Mouse (Mus musculus) forebrain, embryonic 16.5 days (tissue): ENCODE measurements around the gene H2al2a. TPM values are rescaled to one million over a fixed set of nuclear protein-coding genes. Genes with fewer than 3 reads are reported as not detected.

ENCODE experiments used
- ATAC-seq: fragments of 200-750 bp; cut with Nextera tagmentation; 2 replicates; pipeline ENCODE4 v1.8.0; 2017; ENCODE audit warnings: mild to moderate bottlenecking, moderate library complexity
- H3K27ac ChIP-seq: fragments of 300-500 bp; sonication (generic); 2 replicates; pipeline ENCODE4 v1.5.1; 2014; ENCODE audit warnings: low read length, control low read depth
- H3K27me3 ChIP-seq: fragments of 300-500 bp; sonication (generic); replicated peaks from 2 replicates; pipeline ENCODE4 v1.6.1; 2014; ENCODE audit warnings: low read length; ENCODE audit not compliant: control insufficient read depth, insufficient read depth
- H3K36me3 ChIP-seq: fragments of 300-500 bp; sonication (generic); 2 replicates; pipeline ENCODE4 v1.6.1; 2014; ENCODE audit not compliant: control insufficient read depth, insufficient read depth
- H3K4me1 ChIP-seq: fragments of 300-500 bp; sonication (generic); replicated peaks from 2 replicates; pipeline ENCODE4 v1.6.1; 2014; ENCODE audit warnings: low read length; ENCODE audit not compliant: control insufficient read depth, insufficient read depth
- H3K4me2 ChIP-seq: fragments of 300-500 bp; sonication (generic); 2 replicates; pipeline ENCODE4 v1.6.1; 2014; ENCODE audit warnings: mild to moderate bottlenecking, low read length, control low read depth
- H3K4me3 ChIP-seq: fragments of 300-500 bp; sonication (generic); replicated peaks from 2 replicates; pipeline ENCODE4 v1.5.1; 2014; ENCODE audit warnings: mild to moderate bottlenecking, low read length, control low read depth
- H3K9ac ChIP-seq: fragments of 300-500 bp; sonication (generic); replicated peaks from 2 replicates; pipeline ENCODE4 v1.6.1; 2014; ENCODE audit warnings: low read depth, low read length, control low read depth
- H3K9me3 ChIP-seq: fragments of 300-500 bp; sonication (generic); 2 replicates; pipeline ENCODE4 v1.6.1; 2016; ENCODE audit warnings: low read length; ENCODE audit not compliant: control insufficient read depth
- WGBS: fragments of 180-500 bp; shearing (Covaris S2); extraction: QIAGEN DNeasy Blood & Tissue Kit; methylation state at CpG from one replicate; pipeline ENCODE4 v1.1.7; 2014; 5-methylcytosine and 5-hydroxymethylcytosine counted together
- polyA plus RNA-seq: library from polyadenylated mRNA; unstranded; fragments of >200 nt; fragmentation: Nextera tagmentation; extraction: Ambion mirVana; gene quantifications from 2 replicates; pipeline ENCODE4 v1.2.1, GENCODE M21; 2015

The H2al2a gene
- polyA plus RNA-seq, 1 experiment from 2014 or later = not detected

GRCm38 (mm10) chr2:18038141-18038752 is 41.5 kb upstream of the H2al2a start:
- no peaks in the 10 kb centered on the region for H3K36me3 ChIP-seq
- no peaks in the 10 kb centered on the region for H3K27me3 ChIP-seq
- no peak for ATAC-seq
- H3K9ac ChIP-seq = no peak overlapping the region
- WGBS = 47% methylated on average over 3 of the region's 3 CpGs
- H3K9me3 ChIP-seq = no peaks in the 10 kb centered on the region
- no peak overlapping the region for H3K4me3 ChIP-seq
- H3K4me2 ChIP-seq = no peak overlapping the region
- H3K27ac ChIP-seq = no peak overlapping the region
- H3K4me1 ChIP-seq = peaks cover 44% of the 10 kb centered on the region

- ATAC-seq = no peak
- Histone ChIP-seq H3K9ac (no peak within 1 kb of the TSS), H3K4me1 (peaks cover 42% of the 10 kb centered on the region), H3K4me2 (no peak within 1 kb of the TSS), H3K9me3 (no peaks in the 10 kb centered on the region), H3K27ac (no peak within 1 kb of the TSS), H3K27me3 (no peaks in the 10 kb centered on the region), H3K4me3 (no peak within 1 kb of the TSS), H3K36me3 (no peaks in the 10 kb centered on the region)
- 77% methylated on average over 2 of the region's 2 CpGs for WGBS
Measured at GRCm38 (mm10) chr2:18037491-18037890, 40.7 kb upstream of the H2al2a start, which contains the start of gene A930004D18Rik. A930004D18Rik (minus strand) TSS chr2:18037737.

- Histone ChIP-seq H3K4me3 (no peak overlapping the region), H3K4me2 (no peak overlapping the region), H3K9me3 (no peaks in the 10 kb centered on the region), H3K27ac (no peak overlapping the region), H3K4me1 (peaks cover 36% of the 10 kb centered on the region), H3K9ac (no peak overlapping the region), H3K36me3 (no peaks in the 10 kb centered on the region), H3K27me3 (no peaks in the 10 kb centered on the region)
- 47% methylated on average over 10 of the region's 10 CpGs for WGBS
- no peak for ATAC-seq
Measured at GRCm38 (mm10) chr2:18034371-18035250, 37.9 kb upstream of the H2al2a start.

- no peak overlapping the region for H3K4me3 ChIP-seq
- H3K9ac ChIP-seq = peak overlapping the region; percentile 12
- no peaks in the 10 kb centered on the region for H3K9me3 ChIP-seq
- H3K4me1 ChIP-seq = peaks cover 36% of the 10 kb centered on the region
- no peak for ATAC-seq
- H3K27me3 ChIP-seq = no peaks in the 10 kb centered on the region
- H3K36me3 ChIP-seq = no peaks in the 10 kb centered on the region
- no peak overlapping the region for H3K27ac ChIP-seq
- WGBS = 29% methylated on average over 10 of the region's 10 CpGs
- H3K4me2 ChIP-seq = peak overlapping the region; percentile 4
Measured at GRCm38 (mm10) chr2:18033166-18034108, 36.7 kb upstream of the H2al2a start.

GRCm38 (mm10) chr2:18032538-18032895 is 35.8 kb upstream of the H2al2a start:
- Histone ChIP-seq H3K4me1 (peaks cover 36% of the 10 kb centered on the region), H3K9ac (no peak overlapping the region), H3K27ac (no peak overlapping the region), H3K4me3 (no peak overlapping the region), H3K36me3 (no peaks in the 10 kb centered on the region), H3K4me2 (peak overlapping the region; percentile 77; the same call in 1 of the 2 replicates), H3K27me3 (no peaks in the 10 kb centered on the region), H3K9me3 (no peaks in the 10 kb centered on the region)
- no peak for ATAC-seq
- WGBS = 39% methylated on average over 5 of the region's 5 CpGs

GRCm38 (mm10) chr2:18031831-18032537 is 35.2 kb upstream of the H2al2a start:
- Histone ChIP-seq H3K36me3 (no peaks in the 10 kb centered on the region), H3K4me1 (peaks cover 39% of the 10 kb centered on the region), H3K27me3 (no peaks in the 10 kb centered on the region), H3K9ac (peak overlapping the region; percentile 71), H3K9me3 (no peaks in the 10 kb centered on the region), H3K4me2 (peak overlapping the region; percentile 77), H3K4me3 (peak overlapping the region; percentile 39), H3K27ac (no peak overlapping the region)
- no peak for ATAC-seq
- WGBS = 3% methylated on average over 31 of the region's 34 CpGs

- Histone ChIP-seq H3K9me3 (no peaks in the 10 kb centered on the region), H3K27me3 (no peaks in the 10 kb centered on the region), H3K36me3 (no peaks in the 10 kb centered on the region), H3K9ac (peak overlapping the region; percentile 71), H3K4me3 (peak overlapping the region; percentile 39), H3K4me2 (peak overlapping the region; percentile 77), H3K27ac (no peak overlapping the region), H3K4me1 (peaks cover 44% of the 10 kb centered on the region)
- WGBS = 3% methylated on average over 26 of the region's 26 CpGs
- ATAC-seq = no peak
Measured at GRCm38 (mm10) chr2:18031271-18031821, 34.6 kb upstream of the H2al2a start.

- peaks cover 48% of the 10 kb centered on the region for H3K4me1 ChIP-seq
- no peak for ATAC-seq
- H3K4me3 ChIP-seq = no peak overlapping the region
- H3K36me3 ChIP-seq = no peaks in the 10 kb centered on the region
- H3K4me2 ChIP-seq = peak overlapping the region; percentile 35
- no peak overlapping the region for H3K27ac ChIP-seq
- H3K9me3 ChIP-seq = no peaks in the 10 kb centered on the region
- H3K27me3 ChIP-seq = no peaks in the 10 kb centered on the region
- 20% methylated on average over 8 of the region's 8 CpGs for WGBS
- H3K9ac ChIP-seq = no peak overlapping the region
Measured at GRCm38 (mm10) chr2:18030581-18030980, 33.8 kb upstream of the H2al2a start.
